Mouse (Mus musculus): ENCODE data around the gene Scn4a.
"Not testable (repeated sequence)": the region's sequence is repeated elsewhere in the genome, so short reads cannot be mapped to it uniquely, and the experiment has no call there.

Gene Scn4a

DNA sequence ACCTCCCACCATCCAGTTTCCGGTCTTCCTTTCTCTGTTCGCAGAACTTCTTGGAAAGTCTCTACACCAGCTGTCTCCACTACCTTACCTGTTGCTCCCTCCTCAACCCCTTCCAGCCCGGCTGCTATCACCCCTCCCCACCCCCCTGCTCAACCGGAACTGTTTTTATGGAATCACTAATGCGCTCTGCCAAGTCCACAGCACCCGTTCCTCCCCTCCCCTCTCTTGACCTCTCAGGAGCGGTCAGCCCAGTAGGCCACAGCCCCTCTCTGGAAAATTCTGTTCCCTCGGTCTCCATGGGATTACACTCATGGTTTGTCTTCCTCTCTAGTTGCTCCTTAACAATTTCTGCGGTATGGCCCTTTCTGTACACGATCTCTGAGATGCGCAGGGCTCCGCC, at the start of gene Scn4a:
Gene Scn4a, minus strand, starts transcription at position 101 of the 400 bp plus-strand sequence.
- no peak for DNase-seq (ENCODE audit: low read depth, low spot score)

DNA sequence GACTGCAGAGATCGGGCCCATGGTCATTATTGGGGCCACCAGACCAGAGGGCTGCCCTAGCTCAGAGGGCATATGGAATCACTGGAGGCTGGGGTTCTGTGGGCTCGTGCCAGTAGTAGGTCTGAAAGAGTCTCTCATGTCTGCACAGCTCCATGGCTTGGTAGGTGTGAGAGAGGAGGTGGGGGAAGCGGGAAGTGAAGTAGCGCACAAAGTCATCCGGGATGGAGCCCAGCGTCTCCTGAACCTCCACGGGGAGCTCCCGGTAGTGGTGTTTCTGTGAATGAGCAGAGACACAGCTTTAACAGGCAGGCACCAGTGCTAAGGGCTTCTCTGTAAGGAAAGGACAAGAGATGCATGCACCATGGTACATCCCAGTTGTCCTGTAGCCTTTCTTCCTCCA, 45.4 kb upstream of the Scn4a start:
- DNase-seq (ENCODE audit: low read depth, low spot score): no peak

DNA sequence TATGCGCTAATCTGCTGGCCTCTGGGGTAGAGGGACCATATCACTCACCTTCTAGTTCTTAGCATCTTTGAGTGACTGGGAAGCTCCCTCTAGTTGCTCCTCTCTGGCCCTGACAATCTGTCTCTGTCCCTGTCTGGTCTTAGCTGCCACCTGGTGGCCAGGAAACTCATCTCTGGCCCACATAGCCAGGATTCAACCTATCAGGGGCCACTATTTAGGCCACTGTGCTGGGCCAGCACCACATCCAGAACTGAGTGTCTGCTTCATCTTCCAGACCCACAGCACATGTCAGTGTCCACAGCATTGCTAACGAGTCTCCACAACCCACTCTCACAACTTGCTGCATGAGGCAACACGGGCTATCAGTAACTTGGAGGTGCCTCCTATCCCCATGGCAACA, 44.6 kb upstream of the Scn4a start:
- DNase-seq (ENCODE audit: low read depth, low spot score): no peak

DNA sequence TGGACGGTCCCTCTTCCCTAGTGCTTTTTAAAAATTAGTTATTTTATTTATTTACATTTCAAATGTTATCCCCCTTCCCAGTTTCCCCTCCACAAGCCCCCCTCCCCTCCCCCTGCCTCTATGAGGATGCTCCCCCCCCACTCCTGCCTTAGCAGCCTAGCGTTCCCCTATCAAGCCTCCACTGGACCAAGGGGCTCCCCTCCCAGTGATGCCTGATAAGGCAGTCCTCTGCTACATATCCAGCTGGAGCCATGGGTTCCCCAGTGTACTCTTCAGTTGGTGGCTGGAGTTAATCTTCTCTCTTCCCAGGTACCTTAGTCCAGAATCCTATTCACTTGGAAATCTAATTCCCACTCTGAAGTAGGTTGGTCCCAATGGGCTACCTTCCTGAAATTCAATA, 41.0 kb upstream of the Scn4a start:
- not testable (repeated sequence) for DNase-seq (ENCODE audit: low read depth, low spot score)

DNA sequence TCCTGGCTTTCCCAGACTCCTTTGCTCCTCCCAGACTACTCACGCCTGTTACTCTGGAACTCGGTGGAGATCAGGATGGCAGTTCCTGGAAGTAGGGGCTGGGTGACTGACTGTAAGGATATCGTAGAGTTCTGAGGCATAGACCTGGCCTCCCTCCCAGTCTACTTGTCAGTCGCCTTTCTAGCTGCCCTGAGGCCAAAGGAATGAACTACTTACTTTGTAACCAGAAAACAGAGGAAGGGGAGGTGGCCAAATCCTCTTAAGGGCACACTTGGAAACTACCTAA, 40.2 kb upstream of the Scn4a start:
- DNase-seq (ENCODE audit: low read depth, low spot score): no peak

DNA sequence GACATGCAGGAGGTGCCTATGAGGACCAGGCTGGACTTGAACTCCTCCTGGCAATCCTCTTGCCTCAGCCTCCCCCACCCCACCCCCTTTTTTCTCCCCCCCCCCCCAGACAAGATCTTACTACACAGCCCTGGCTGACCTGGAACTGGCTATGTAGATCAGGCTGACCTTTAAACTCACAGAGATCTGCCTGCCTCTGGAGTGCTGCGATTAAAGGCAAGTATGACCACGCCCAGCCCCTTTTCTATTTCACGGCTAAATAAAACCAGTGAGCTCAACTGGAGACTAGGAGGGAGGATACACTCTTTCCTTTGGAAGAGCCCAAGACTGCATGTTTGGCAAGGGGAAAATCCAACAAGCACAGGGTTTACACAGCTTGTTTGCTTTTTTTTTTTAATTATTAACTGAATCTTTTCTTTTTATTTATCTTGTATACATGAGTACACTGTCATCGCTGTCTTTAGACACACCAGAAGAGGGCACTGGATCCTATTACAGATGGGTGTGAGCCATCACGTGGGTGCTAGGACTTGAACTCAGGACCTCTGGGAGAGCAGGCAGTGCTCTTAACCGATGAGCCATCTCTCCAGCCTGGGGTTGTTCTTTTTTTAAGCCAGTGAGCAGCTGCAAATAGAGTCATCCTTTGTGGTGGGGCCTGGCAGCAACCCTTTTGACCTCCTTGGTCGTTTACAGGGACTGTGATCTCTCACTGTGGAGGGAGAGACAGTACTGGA, 39.7 kb upstream of the Scn4a start:
- no peak for DNase-seq (ENCODE audit: low read depth, low spot score)

DNA sequence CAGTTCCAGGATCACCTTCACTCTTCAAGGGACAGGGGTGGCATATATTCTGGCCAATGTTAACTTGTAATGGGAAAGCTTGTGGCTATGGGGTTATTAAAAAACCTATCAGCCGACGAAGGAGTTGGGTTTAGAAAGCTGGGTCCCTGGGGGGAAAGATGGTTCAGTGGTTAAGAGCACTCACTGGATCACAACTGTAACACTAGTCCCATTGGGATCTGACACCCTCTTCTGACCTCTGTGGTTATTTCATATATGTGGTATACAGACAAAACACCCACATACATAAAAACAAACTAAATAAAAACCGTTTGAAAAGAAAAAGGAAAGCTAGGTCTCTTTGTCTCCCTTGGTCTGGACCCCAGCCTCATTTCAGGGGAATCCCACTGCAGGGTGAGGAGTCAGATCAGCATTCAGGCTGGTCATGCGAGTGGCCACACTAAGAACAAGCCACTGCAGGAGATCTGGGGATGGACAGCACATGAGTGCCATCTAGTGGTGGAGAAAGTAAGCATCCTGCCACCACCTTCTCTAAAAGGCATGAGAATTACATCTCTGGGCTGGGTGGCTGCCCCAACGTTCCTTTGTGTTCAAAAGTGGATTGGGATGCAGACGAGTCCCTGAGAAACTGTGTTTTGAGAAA, 38.6 kb upstream of the Scn4a start:
- peak; percentile 88 for DNase-seq (ENCODE audit: low read depth, low spot score)

DNA sequence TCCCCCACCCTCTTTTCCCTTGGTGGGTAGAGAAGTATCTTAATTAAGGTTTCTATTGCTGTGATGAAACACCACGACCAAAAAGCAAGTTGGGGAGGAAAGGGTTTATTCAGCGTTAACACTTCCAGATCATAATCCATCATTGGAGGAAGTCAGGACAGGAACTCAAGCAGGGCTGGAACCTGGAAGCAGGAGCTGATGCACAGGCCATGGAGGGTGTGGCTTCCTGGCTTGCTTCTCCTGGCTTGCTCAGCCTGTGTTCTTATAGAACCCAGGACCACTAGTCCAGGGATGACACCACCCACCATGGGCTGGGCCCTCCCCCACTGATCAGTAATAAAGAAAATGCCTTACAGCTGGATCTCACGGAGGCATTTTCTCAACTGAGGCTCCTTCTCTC, 37.7 kb upstream of the Scn4a start:
- no peak for DNase-seq (ENCODE audit: low read depth, low spot score)

DNA sequence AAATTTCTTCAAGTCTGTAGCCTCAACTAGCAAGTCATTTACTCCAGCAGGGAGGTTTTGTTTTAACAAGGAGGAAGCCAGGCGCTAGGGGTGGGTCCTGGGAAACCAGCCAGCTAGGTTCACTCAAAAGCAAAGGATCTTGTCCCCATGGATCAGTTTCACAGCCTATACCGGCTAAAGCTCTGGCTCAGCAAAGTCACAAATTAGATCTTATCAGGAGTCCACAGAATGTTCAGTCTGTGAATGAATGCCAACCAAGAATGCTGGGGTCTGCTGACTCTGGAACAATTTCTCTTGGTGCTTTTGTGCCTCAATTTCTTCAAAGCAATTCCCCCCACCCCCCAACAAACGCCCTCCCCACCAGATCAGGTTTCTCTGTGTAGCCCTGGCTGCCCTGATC, 36.5 kb upstream of the Scn4a start:
- DNase-seq (ENCODE audit: low read depth, low spot score): no peak

DNA sequence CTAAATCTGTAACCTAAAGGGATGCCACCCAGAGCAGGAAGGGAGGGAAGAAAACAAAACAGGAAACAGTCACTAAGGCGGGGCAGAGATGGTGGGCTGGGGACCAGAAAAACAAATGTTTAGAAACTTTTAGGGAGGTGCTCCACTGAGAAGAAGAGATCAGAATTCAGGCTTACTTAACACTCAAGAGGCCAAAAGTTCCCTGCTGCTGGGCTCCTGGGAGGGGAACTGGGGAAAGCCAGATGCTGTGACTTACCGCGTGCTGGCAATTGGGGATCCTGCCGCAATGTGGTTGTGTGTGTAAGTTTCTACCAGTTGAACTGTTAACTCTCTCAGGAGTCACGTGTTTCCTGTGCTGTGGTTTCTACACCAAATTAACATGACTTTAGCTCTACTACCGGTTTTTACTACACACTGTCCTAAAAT, 34.7 kb upstream of the Scn4a start, which contains the start of gene Icam2:
Gene Icam2, minus strand, starts transcription at position 285 of the 426 bp plus-strand sequence.
- no peak for DNase-seq (ENCODE audit: low read depth, low spot score)

DNA sequence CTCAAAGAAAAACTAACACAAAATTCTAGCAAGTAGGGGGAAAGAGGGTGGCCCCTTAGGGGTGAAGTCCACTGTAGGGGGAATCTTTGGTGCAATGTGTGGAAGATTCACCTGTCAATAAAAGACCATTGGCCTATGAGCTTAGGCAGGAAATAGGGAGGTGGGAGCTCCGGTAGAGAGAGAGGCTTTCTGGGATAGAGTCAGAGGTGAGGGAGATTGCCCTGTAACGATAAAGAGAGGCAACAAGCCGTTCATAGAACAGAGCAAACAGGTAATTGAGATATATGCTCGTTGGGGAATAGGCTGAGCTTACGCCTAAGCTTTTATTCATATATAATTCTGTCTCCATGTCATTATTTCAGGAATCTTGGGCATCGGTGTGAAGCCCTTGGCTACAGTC, 33.9 kb upstream of the Scn4a start:
- no peak for DNase-seq (ENCODE audit: low read depth, low spot score)

DNA sequence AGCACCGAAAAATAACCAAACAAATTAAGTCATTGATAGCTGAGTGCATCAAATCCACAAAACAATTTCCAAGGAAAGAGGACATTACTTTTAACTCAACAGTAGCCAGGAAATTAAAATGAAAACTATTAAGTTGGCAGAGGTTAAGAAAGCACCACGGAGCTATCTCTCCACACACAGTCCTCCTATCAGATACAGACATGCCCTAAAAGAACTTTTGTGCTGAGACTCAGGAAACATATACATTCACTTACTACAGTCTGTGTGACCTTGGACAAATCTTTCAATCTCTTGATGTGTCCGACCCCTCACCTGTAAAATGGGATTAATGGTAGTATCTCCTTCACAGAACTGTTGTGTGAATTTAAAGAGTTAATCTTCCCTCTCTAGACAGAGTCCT, 33.3 kb upstream of the Scn4a start:
- no peak for DNase-seq (ENCODE audit: low read depth, low spot score)

DNA sequence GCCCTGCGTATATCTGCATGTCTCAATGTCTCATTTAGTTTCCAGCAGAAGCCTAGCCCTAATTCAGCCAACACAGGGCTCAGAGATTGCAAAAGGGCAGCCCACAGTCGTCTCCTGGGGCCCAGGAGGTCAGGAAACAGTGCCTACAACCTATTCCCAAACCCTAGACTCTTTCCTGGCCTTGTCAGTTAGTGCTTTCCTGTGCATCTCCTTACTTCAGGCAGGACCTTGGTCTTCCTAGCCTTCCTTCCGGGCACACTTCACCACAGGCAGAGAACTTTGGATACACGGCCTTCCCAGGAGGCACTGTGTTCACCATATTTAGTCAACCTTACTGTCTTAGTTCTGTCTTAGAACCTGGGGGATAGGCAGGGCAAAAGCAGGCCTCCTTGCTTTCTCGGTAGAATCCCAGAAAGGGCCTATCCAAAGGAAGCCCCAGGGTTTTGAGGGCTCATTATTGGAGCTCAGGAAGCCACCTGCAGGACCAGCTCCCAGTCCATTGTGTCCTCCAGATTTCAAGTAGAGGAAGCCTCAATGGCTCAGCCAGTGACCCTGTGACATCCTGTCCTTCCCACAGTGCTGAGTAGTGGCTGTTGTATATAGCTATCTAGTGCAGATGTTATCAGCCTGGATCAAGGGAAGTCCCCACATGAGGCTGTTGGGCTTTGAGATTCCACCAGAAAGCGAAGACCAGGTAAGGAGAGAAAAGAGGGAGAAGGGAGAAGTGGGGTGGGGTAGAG, 30.1 kb upstream of the Scn4a start:
- DNase-seq (ENCODE audit: low read depth, low spot score): no peak

DNA sequence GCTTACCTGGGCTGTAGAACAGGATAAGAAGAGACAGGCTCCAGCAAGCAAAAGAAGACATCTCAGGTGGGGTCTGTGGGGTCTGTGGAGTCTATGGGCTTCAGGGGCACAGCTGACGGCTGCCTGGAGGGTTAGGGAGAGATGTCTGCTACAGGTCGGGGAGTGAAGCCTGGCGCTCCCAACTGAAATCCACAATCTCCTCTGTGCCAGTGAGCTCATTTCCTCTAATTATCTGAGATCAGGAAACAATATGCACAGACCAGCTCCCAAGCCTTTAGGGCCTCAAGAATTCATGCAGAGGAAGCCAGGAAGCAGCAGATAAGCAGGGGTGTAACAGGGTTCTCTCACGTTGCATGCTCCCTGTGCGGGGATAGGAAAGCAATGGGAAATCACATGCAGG, 29.3 kb upstream of the Scn4a start:
- no peak for DNase-seq (ENCODE audit: low read depth, low spot score)

DNA sequence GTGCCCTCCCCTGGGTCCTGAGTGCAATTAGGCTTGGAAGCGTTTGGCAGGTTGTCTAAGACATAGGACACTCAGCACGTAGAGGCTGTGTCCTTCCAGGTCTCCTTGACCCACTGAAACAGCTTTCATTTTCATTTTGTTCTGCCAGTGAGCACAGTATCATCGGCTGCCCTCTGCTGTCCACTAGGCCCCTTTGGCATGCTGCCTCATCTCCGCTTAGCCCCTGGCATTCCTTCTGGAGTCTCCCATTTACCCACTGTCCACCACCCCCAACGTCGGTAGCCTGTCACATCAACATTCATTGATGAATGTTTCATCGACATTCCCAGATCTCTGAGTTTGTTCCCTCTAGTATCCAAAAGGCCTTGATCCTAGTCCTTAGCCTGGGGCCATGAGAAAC, 28.8 kb upstream of the Scn4a start:
- no peak for DNase-seq (ENCODE audit: low read depth, low spot score)

DNA sequence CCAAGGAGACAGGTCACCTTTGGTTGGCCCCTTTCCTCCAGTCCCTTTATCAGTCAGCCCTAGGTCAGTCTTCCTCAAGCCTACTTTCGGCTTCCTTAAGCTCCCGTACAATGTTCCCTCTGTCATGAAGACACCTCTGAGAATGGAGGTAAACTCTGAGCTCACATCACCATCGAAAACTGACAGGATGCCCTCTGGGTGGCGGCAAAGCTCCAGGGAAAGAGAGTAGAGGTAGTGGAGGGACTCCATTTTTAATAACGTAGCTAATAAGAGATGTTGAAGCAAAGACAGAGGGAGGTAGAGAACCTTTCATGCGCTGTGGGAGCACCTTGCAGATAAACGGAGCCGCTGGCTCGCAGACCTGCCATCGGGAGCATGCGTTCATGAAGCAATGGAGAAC, 27.9 kb upstream of the Scn4a start:
- DNase-seq (ENCODE audit: low read depth, low spot score): no peak

DNA sequence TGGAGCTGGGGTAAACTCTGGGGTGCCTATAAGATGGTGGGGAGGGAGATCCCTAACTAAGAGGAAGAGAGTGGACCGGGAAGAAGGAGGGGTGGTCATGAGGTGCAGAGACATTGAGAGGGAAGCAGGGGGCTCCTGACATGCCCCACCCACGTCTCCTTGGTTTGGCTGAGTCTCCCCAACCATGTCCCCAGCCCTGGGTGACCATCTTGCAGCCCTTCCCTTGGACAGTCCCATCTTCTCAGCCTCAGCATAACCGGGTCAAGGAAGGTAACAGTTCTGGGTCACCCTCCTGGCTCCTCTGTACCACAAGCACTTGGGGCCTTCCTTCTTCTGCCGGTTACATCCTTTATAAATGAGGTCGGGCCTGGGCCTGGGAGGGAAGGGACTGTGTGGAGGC, 21.9 kb upstream of the Scn4a start:
- DNase-seq (ENCODE audit: low read depth, low spot score): no peak

DNA sequence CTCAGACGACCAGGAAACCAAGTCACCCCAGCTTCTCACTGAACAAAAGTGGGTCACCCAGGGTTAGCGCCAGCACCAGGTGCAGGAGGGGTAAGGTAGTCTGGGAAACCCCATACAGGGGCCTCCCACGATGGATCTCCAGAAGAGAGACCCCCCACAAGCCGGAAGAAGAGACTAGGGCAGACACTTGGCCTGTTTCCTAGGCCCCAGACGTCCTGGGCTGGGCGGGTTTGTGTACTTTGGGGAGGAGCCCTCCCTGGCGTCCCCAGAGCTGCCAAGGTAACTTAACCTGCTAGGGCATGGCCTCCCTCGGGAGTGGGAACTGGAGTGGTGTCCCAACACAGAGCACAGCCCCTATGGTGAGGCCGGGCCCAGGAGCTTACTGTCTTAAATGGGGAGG, 21.5 kb upstream of the Scn4a start:
- no peak for DNase-seq (ENCODE audit: low read depth, low spot score)

DNA sequence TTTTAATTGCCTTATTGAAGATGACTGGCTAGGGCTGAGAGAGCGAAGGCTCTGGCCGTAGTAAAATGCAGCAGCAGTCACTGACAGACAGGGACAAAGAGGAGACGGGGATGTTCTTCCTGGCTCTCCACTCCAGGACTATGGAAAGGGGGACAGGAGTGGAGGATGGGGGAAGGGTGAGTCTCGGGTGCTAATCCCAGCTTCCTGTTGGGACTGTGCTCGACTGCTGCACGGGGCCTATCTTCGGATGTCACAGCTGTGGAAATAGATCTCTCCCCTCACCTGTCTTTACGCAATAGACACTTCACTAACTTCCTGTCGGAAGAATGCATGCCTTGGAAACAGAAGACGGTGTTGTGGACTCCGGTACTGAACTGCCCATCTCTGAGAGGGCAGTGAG, 20.9 kb upstream of the Scn4a start:
- no peak for DNase-seq (ENCODE audit: low read depth, low spot score)

DNA sequence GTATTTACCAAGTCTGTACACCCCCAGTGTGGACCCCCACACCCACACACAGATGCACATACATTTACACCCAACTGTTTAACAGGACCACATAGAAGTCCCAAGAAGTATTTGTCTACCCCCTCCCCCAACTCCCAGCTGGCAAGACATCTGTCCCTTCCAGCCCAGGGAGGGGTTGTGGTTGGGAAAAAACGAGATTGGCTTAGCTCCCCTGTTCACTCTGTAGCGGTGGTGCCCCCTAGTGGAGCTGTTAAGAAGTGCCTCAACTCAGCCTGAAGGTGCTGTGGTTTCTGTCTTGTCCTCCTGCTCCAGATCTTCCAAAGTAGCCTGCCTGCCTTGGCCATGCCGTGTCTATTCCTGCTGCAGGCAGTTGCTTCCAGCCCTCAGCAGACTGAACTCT, 13.2 kb upstream of the Scn4a start:
- DNase-seq (ENCODE audit: low read depth, low spot score): peak; percentile 82

DNA sequence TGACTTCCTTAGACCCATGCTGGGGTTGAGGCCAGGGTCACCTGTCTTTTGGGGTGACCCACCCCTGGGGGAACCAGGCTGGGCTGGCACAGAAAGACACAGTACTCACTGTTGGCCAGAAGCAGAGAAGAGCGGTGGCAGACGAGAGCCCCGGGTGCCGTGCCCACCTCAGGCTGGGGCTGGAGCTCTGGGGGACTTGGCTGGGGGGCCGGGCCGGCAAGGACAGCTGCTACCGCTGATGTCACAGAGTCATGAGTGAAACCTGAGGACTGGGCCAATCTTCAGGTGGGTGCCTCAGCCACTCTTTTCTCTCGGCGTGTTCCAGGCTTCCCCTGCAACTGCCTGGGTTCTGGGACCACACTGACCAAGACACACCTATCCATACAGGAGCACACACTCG, 12.3 kb upstream of the Scn4a start, which contains the start of gene Prr29:
Gene Prr29, plus strand, starts transcription at position 107 of the 400 bp plus-strand sequence.
- DNase-seq (ENCODE audit: low read depth, low spot score): no peak

DNA sequence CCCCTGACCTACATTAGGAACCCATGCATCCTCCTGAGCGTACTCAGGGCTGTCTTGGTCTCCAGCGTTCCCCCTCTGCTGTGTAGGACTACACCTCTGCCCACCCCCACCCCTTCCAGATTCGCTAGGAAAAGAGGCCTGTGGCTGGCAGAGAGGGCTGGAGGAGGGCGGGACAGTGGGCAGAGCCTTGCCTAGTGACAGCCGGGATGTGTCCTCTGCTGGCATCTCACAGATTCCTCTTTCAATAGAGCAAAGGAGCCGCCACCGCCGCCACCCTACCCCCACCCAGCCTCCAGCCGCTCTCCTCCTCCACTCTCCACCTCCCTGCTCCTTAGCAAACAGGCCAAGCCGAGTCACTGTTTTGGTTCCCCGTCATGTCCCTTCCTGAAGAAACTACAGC, 11.6 kb upstream of the Scn4a start:
- DNase-seq (ENCODE audit: low read depth, low spot score): no peak

DNA sequence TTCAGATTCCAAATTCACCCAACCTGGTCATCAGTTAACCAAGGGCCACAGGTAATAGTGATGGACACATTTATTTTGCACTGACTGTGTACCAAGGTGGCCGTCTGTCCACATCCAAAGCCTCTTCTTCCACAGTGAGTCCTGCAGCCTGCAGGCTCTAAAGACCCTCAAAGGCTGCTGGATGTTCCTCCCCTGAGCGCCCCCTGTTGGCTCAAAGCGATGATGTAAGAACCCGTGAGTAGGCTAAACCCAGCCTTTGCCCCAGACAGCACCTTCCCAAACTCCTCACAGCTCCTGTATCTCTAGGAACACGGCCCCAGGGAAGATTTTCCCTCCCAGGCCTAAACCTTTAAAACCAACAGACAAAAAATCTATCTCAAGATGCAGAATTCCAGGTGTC, 6.3 kb upstream of the Scn4a start:
- DNase-seq (ENCODE audit: low read depth, low spot score): peak; percentile 48

All from mesoderm, embryonic 11.5 days (tissue).